Mouse (Mus musculus) neutrophil, adult 83 days (primary cell): Measurements from ENCODE around the gene Bace2. TPM values are rescaled to one million over a fixed set of nuclear protein-coding genes. Genes with fewer than 3 reads are reported as not detected.

Source experiments
- total RNA-seq, 2 experiments: library from RNA; stranded (reverse); gene quantifications; one replicate each; pipeline ENCODE4 v1.2.4; 2023

Bace2 gene
- not detected for total RNA-seq

GRCm38 (mm10) chr16:97356499-97357187 lies at the start of gene Bace2:
Gene Bace2, plus strand, starts transcription at chr16:97356742.

GRCm38 (mm10) chr16:97462481-97463181 lies 106.1 kb downstream of the Bace2 start, which contains the start of gene Mx1:
Gene Mx1, minus strand, starts transcription at chr16:97462907.

Other genes with a start within 250 kb of the Bace2 start
- gene Dscam, start 186.0 kb upstream of the Bace2 start, total RNA-seq: under 1 TPM; 0.20 to 0.22 TPM
- 10 to 100 TPM; 28.8 to 33.4 TPM for gene Mx1, start 106.2 kb downstream of the Bace2 start, total RNA-seq
- gene Fam3b, start 158.1 kb downstream of the Bace2 start, total RNA-seq: not detected